Mouse (Mus musculus) olfactory bulb, adult 2 months (tissue): ENCODE results near the gene Ldlrad3. TPM values are rescaled to one million over a fixed set of nuclear protein-coding genes. Genes with fewer than 3 reads are reported as not detected.

ENCODE experiments used
- H3K27ac ChIP-seq: fragments of 200-500 bp; 2 replicates; pipeline ENCODE4 v1.5.1; 2012; ENCODE audit warnings: low read depth, low read length; ENCODE audit not compliant: insufficient read depth
- H3K4me1 ChIP-seq: fragments of 200-500 bp; 2 replicates; pipeline ENCODE4 v1.6.1; 2012; ENCODE audit warnings: low read length; ENCODE audit not compliant: control insufficient read depth, insufficient read depth
- H3K4me3 ChIP-seq: fragments of 200-500 bp; 2 replicates; pipeline ENCODE4 v1.5.1; 2012; ENCODE audit warnings: mild to moderate bottlenecking, low read depth, low read length, moderate library complexity; ENCODE audit not compliant: insufficient read depth
- CTCF ChIP-seq: fragments of 200-500 bp; IDR thresholded peaks from 2 replicates; pipeline ENCODE4 v1.5.1; 2012; ENCODE audit warnings: low read depth, mild to moderate bottlenecking, low read length, moderate library complexity; ENCODE audit not compliant: insufficient read depth
- POLR2A ChIP-seq: fragments of 200-500 bp; IDR thresholded peaks from 2 replicates; pipeline ENCODE4 v1.6.1; 2012; ENCODE audit warnings: mild to moderate bottlenecking, low read depth, low read length, moderate library complexity; ENCODE audit not compliant: insufficient read depth
- WGBS: fragments of 180-500 bp; shearing (Covaris S2); methylation state at CpG from one replicate; pipeline ENCODE4 v1.1.7; 2018; 5-methylcytosine and 5-hydroxymethylcytosine counted together
- polyA plus RNA-seq: library from polyadenylated mRNA; stranded (reverse); fragments of >200 nt; gene quantifications from 2 replicates; pipeline ENCODE4 v1.2.4, GENCODE M21; 2012; ENCODE audit warnings: low replicate concordance; ENCODE audit not compliant: missing spikeins, insufficient read depth, insufficient read length

Gene Ldlrad3
- polyA plus RNA-seq, 1 experiment = not detected

DNA sequence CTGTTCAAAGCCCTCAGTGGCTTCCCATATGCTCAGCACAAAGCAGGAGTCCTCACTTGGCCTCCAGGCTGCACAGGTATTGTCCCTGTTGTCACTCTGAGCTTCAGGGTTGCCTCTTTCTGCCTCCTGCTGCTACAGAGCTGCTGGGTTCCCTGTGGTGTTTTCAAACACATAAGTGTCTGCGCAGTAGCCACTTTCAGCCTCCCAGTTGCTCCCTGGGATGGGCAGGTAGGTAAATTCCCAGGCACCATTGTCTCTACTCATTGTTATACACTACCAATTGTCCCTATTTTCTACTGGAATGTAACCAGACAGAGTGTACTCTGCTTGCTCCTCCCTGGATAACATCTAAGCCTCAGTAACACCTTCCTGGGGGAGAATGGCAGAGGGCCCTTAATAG is 224.8 kb downstream of the Ldlrad3 start:
- Histone ChIP-seq H3K4me3 (no peak overlapping the region), H3K4me1 (peaks cover 12% of the 10 kb centered on the region), H3K27ac (no peak overlapping the region)
- no peak for TF ChIP-seq CTCF
- TF ChIP-seq POLR2A = no peak
- WGBS = 85% methylated on average over 1 of the region's 1 CpGs

DNA sequence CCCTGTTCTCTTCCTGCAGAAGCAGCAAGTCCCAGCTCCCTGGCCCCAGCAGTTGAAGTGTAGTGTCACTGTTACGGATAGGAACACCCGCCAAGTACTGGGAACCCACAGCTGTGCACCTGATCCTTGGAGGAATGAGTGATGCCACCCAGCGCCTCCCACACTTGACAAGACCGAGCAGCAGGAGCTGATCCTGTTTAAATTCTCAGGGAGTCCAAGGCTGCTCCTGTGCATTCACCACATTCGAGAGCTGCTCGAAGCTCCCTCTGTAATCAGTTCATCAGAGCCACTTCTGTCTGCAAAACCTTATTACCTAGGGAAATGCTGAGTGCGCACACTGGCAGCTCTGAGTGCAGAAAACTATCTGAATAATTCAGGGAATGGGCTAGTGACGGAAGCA is 225.5 kb downstream of the Ldlrad3 start:
- H3K27ac ChIP-seq = no peak overlapping the region
- peaks cover 12% of the 10 kb centered on the region for H3K4me1 ChIP-seq
- 71% methylated on average over 8 of the region's 8 CpGs for WGBS
- TF ChIP-seq CTCF (no peak), POLR2A (no peak)
- H3K4me3 ChIP-seq = no peak overlapping the region

DNA sequence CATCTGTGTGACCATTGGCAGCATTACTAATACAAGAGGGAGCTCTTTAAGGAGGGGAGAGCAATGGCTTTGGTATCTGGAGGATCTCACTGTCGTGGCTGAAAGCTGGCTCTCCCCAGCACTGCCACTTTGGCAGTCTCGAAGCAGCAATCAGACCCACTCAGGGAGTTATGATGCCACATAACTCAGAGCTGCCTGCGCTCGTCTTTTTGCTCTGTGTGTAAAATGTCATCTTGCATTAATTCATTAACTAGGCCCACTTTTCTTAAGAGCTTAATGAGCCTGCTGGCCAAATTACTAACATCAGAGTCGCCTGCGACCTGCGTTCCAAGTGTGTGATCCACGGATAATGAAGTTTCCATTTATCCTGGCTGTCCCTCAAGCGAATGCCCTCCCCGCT is 230.1 kb downstream of the Ldlrad3 start:
- Histone ChIP-seq H3K4me3 (no peak overlapping the region), H3K4me1 (peaks cover 4% of the 10 kb centered on the region; the same call in 1 of the 2 replicates), H3K27ac (no peak overlapping the region)
- 70% methylated on average over 10 of the region's 10 CpGs for WGBS
- TF ChIP-seq POLR2A = no peak
- no peak for TF ChIP-seq CTCF

DNA sequence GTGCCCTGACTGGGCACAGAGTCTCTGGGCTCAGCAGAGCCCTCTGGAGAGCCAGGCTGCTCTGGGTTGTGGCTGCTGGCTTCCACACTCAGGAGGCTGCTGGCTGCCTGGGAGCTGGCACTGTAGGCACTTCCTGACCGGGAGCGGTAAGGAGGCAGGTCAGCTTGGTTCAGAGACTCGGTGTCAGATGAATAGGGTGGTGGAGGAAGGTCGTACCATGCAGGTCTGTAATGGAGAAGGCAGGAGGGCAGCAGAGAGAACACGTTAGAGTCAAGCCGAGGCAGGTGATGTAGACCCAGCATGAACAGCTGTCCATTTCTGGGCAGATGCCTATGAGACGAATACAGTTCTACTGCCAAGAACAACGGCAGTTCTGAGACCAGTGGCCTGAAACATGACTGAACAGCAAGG is 233.2 kb downstream of the Ldlrad3 start:
- no peak overlapping the region for H3K27ac ChIP-seq

DNA sequence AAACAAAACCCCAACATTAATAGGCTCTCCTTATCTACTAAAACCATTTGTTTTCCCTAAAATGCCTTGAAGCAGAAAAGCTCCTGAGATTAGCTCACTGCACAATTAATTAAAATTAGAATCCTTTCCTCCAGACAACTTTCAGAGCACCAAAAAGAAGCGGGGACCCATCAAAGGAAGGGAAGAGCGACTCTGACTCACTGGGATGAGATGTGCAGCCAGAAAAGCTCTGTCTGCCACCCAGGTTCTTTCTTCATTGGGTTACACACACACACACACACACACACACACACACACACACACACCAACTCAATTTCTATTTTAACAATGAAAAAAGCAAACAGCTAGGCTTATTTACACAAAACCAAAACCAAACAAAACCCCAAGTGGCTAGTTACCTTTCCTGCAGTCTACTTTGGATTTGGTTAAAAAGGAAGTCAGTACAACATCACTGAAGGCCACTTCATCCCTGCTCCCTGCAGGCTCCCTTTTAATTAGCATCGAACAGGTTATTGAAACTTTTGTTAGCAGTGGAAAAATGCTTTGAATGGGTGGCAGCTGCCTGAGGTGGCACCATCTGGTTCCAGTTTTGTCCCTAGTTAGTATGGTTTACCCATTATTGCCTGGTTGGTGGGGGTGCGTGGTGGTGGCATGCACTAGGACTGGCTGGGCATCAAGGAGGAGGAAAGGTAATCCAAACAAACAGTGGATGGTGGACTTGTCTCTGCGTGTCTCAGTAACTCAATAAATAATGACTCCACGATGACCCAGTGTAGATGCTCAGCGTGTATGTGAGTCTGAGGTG is 235.3 kb downstream of the Ldlrad3 start:
- Histone ChIP-seq H3K27ac (no peak overlapping the region), H3K4me3 (no peak overlapping the region), H3K4me1 (peaks cover 3% of the 10 kb centered on the region; the same call in 1 of the 2 replicates)
- TF ChIP-seq POLR2A (no peak), CTCF (no peak)
- 54% methylated on average over 7 of the region's 7 CpGs for WGBS

More for the DNA sequence above, 233.2 kb downstream of the Ldlrad3 start:
- H3K4me3 ChIP-seq = no peak overlapping the region
- TF ChIP-seq POLR2A (no peak), CTCF (no peak)
- 72% methylated on average over 8 of the region's 8 CpGs for WGBS
- H3K4me1 ChIP-seq = peaks cover 3% of the 10 kb centered on the region; the same call in 1 of the 2 replicates

DNA sequence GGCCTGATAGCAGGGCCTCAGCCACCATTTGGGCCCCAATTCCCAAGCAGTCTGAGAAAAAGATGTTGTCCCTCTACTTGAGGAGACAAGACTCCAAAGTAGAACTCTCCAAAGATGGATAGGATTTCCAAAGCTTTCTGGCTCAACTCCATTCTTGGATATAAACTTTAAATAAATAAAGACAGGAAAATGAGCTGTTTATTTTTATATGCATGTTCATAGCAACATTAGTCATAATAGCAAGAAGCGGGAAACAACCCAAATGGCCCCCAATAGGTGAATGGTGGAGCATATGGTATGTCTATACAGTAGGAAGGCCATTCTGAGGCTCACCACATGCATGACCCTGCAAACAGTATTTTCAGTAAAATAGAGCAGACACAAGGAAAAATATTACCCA is 251.2 kb downstream of the Ldlrad3 start:
- WGBS = 75% methylated on average over 1 of the region's 1 CpGs
- H3K4me1 ChIP-seq = peaks cover 6% of the 10 kb centered on the region
- no peak overlapping the region for H3K27ac ChIP-seq
- TF ChIP-seq POLR2A = no peak
- no peak for TF ChIP-seq CTCF
- H3K4me3 ChIP-seq = no peak overlapping the region

DNA sequence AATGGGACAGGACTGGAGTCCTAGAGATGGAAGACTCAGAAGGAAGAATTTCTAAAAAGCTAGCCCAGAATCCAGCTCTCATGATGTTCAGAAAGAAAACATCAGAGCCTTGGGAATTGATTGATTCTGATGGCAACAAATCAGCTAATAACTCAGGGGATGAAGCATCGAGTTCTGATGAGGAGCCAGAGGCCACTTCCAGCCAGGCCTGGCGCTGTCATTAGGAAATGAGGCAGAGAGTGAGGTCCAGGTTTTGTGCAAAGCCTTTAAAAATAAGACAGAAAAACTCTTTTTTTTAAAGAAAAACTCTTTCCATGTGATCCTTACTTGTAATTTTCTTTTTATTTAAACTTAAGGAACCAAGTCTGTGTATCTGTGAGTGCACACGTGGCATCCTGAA is 252.9 kb downstream of the Ldlrad3 start:
- 95% methylated on average over 3 of the region's 3 CpGs for WGBS
- TF ChIP-seq CTCF = no peak
- TF ChIP-seq POLR2A = no peak
- H3K4me1 ChIP-seq = peaks cover 6% of the 10 kb centered on the region
- no peak overlapping the region for H3K27ac ChIP-seq
- no peak overlapping the region for H3K4me3 ChIP-seq

DNA sequence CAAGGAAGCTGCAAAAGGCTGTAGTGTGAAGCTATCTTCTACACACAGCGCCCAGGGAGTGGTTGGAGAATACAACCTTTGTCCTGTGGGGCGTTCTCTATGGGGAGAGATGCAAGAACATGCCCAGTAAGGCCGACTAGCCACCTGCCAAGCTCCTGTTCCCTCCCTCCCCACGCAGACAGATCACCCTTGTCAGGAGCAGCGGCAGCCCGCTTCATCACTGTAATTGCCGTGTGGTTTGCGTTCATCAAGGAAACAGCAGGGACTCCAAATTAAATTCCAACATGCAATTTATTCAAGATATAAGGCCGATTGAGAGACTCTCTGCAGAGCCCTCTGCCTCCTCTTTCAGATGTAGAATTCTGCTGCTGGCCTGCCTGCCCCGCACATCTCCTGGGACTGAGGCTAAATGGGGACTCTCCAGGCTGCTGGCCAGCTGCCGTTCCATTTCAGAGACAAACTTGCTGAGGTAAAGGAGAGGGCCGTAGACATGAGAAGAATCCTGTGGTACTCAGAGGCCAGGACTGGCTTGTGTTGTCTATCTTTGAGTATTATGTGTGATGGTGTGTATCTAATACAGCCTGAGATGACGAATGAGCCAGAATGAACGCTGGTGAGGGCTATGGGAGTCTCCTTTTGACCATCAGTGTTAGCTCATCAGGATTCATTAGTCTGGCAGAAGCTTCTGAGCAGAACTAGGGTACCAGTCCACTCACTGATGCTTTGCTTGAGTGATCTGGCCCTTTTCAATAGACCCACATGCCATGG is 253.8 kb downstream of the Ldlrad3 start:
- Histone ChIP-seq H3K27ac (no peak overlapping the region), H3K4me3 (no peak overlapping the region), H3K4me1 (peaks cover 6% of the 10 kb centered on the region)
- 51% methylated on average over 14 of the region's 14 CpGs for WGBS
- no peak for TF ChIP-seq POLR2A
- TF ChIP-seq CTCF = no peak

DNA sequence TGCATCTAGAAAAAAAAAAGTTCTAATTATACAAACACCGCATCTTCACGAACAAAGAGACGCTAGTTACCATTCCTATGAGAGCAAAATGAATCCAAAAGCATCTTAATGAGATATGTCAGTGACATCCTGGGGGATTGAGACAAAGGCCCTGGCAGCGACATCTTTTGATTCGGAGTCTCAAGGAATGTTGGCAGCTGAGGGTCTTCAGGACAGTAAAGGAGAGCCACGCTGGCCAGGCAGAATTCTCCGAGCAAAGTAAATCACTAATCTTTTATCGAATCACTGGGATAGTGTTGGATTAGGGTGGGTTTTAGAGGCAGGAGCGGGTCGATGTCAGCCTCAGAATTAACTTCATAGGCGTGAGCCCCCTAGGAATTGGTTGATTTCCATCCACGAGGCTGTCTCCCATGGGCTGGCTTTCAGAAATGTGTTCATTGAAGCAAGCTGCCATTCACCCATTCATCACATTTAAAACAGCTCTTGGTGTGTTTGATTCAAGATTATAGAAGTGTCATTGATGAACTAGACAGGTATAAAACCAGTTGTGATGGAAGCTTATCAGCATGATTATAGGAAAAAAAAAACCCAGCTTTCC is 260.5 kb downstream of the Ldlrad3 start:
- WGBS = 70% methylated on average over 12 of the region's 12 CpGs
- no peak overlapping the region for H3K4me3 ChIP-seq
- TF ChIP-seq CTCF = no peak
- TF ChIP-seq POLR2A = no peak
- no peaks in the 10 kb centered on the region for H3K4me1 ChIP-seq
- no peak overlapping the region for H3K27ac ChIP-seq
